Mouse (Mus musculus) retina, embryonic 14.5 days (tissue): ENCODE measurements around the gene Phf1.
"Not testable (repeated sequence)": the region's sequence is repeated elsewhere in the genome, so short reads cannot be mapped to it uniquely, and the experiment has no call there.

ENCODE experiments used
- DNase-seq: peaks from one replicate; pipeline ENCODE4 v3.0.0-alpha.2; 2015; ENCODE audit warnings: low spot score

Gene Phf1

GRCm38 (mm10) chr17:26932839-26933398 is at the start of gene Phf1:
TSS of gene Phf1 (plus strand) at chr17:26933052.
- peak; percentile 88 for DNase-seq

DNA sequence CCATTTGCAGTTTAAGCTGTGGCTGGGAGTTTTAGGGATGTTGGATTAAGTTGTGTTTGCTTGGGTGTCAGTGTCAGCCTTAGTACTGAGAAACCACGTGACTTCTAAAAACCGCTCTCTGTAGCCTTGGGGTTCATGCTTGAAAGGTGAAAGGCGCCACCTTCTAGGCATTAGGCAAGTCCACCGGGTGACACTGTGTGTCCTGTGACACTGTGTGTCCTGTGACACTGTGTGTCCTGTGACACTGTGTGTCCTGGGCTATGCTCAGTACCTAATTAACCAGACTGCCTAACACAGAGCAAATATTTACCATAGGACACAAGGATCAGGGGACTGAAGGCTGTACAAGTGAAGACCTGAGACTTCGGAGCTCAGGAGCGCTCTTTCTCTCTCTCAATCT is 49.3 kb upstream of the Phf1 start:
- DNase-seq, result no peak

GRCm38 (mm10) chr17:26884995-26885926 is 47.6 kb upstream of the Phf1 start:
- peak; percentile 81 for DNase-seq

GRCm38 (mm10) chr17:26886047-26886749 is 46.7 kb upstream of the Phf1 start:
- DNase-seq, result peak; percentile 94

GRCm38 (mm10) chr17:26887926-26888325 is 44.9 kb upstream of the Phf1 start:
- no peak for DNase-seq

DNA sequence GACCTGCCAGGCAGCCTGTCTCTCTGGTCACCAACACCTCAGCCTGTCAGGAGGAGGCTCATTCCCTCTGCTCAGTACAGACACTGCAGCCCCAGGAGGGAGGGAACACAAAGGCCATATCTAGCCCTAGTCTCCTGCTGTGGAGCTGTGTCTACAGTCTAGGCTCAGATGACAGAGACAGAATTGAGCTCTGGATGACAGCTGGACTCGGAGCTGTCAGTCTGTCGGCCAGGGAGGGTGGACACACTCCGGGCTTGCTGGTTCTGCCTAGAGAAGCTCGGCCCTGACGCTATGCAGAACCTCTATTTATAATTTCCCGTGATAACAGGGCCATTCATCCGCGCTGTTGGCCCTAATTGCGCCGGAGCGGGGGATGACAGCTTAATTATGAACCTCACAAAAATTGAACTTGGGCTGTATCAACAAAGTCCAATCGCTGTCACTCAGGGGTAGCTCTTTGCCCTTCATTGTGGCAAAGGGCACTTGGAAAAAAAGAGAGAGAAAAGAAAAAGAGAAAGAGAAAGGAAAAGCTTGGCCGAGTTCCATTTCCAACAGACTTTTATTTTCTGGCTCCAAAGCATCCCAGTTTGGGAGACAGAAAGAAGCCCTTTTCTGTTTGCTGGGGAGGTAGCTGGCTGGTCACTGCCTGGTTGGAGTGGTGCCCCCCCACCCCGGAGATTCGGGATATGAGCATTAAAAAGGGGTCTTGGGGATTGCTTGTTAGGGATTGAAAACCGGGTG is 40.0 kb upstream of the Phf1 start:
- peak; percentile 51 for DNase-seq

GRCm38 (mm10) chr17:26893492-26893891 is 39.4 kb upstream of the Phf1 start:
- DNase-seq, result no peak

DNA sequence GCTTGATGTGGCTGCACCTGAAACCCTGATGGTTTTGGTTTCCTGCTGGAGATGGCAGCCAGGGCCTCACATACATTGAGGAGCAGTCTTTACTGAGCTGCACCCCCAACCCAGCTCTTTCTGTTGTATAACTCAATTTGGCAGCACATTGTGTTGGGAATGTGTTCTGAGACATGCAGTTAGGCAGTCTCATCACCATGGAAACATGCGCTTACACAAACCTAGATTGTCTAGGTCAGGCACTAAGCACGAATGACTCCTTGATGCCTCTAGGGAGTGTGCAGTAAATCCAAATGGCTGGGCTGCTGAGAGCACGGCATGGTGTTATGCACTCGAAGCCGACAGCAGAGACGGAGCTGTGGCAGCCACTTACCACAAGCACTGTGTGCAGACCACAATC is 38.5 kb upstream of the Phf1 start:
- no peak for DNase-seq

- DNase-seq, result peak; percentile 85
Observed at GRCm38 (mm10) chr17:26895578-26895977, 37.3 kb upstream of the Phf1 start.

DNA sequence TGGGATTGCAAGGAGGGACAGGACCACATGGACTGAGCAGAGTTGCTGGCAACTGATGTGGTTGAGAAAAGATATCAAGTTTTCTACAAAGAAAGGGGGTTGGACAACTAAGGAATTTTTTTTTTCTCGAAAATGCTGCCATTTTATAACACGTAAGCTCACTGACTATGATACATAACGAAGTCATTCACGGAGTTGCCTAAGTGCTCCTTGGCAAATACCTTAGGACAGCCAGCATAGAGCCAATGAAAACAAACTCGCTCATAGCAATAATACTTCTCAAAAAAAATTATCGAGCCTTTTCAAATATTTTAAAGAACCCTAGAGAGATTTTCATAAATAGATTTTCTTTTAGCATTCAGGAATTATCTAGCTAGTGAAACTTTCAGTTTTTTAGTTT is 31.9 kb upstream of the Phf1 start:
- no peak for DNase-seq

GRCm38 (mm10) chr17:26904320-26904719 is 28.5 kb upstream of the Phf1 start:
- DNase-seq, result no peak

DNA sequence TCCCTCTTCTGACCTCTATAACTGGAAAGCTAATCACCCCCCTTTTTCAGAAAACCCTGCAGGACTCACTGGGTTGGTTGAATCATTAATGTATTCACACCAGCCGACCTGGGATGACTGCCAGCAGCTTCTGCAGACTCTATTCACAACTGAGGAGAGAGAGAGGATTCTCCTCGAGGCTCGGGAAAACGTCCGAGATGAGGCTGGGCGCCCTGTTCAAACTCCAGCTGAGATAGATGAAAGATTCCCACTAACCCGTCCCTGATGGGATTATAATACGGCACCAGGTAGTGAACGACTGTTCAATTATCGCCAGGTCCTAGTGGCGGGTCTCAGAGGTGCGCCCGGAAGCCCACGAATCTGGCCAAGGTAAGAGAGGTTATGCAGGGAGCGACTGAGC is 25.3 kb upstream of the Phf1 start:
- not testable (repeated sequence) for DNase-seq

- DNase-seq, result no peak
Observed at GRCm38 (mm10) chr17:26915248-26915647, 17.6 kb upstream of the Phf1 start.

- peak; percentile 100 for DNase-seq
Observed at GRCm38 (mm10) chr17:26916711-26917482, 16.0 kb upstream of the Phf1 start, which contains the start of gene Kifc5b. TSS of gene Kifc5b (plus strand) at chr17:26917091.

GRCm38 (mm10) chr17:26917560-26917959 is 15.3 kb upstream of the Phf1 start:
- DNase-seq, result not testable (repeated sequence)

DNA sequence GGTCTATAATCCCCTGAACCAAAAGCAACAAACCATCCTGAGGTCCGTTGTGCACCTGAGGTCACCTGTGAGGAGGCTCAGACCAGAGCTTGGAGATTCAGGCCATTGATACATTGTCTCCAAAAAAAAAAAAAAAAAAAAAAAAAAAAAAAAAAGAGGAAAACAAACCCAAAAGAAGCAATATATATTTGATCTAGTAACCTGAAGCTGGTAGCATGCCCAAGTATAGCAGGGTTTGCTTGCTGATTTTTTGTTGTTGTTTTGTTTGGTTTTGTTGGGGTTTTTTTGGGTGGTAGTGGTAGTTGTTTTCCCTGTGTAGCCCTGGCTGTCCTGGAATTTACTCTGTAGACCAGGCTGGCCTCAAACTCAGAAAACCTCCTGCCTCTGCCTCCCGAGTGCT is 14.5 kb upstream of the Phf1 start:
- DNase-seq, result no peak

DNA sequence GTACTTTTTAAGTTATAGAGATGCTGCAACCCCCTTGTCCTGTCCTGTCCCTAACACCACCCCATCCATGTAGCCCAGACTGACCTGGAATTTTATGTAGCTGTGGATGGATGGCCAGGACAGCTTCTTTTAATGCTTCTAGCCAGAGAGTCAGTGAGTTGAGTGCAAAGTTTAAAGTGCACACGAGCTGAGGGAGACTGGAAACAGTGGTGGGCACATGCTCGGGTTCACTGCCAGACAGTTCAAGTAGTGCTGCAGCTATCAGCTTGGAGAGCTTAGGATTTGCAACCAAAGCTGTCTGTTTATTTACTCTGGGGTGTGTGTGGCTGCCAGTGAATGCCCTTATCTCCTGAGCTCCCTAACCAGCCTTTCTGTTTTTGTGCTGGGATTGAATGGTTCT is 13.3 kb upstream of the Phf1 start:
- DNase-seq, result not testable (repeated sequence)

DNA sequence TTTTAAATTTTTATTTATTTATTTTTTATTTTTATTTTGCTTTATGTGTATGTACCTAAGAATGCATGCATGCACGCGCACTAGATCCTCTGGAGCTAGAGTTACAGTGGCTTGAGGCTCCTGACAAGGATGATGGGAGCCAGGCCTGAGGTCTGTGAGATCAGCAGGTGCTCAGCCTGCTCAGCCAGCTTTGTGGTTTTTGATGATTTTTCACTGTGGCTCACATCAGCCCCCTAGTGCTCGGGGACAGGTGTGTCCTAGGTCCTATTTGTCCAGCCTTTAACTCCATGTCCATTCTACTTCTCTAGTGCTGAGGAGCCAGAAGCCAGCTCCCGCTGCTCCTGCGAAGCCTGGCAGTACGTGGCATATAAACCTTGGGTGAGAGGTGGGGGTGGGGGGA is 10.5 kb upstream of the Phf1 start:
- not testable (repeated sequence) for DNase-seq

GRCm38 (mm10) chr17:26925414-26925813 is 7.4 kb upstream of the Phf1 start:
- not testable (repeated sequence) for DNase-seq

- peak; percentile 63 for DNase-seq
Observed at GRCm38 (mm10) chr17:26931795-26932194, 1.1 kb upstream of the Phf1 start.

DNA sequence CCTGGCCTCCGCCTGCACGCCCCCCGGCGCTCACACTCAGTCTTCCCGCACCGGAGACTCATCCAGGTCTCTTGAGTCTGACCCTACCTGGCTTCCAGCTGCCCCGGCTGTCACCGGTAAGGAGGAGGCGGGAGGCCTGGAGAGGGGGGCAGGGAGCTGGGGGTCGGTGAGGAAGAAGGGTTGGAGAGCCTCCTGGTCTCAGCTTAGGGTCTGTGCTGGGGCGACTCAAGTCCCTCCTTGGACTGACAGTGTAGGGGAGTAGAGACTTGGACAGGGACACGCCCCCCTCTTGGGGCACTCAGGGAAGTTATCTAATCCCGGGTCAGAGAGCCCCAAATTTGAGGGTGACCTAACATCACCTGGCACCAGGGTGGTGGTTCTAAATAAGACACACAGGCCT is 567 bp downstream of the Phf1 start:
- no peak for DNase-seq
